Mouse (Mus musculus) right cerebral cortex, postnatal 36 days (tissue): Measurements from ENCODE around the gene Gar1.

Experiments used
- DNase-seq, 2 experiments: peaks; one replicate each; pipeline ENCODE4 v3.0.0; 2022; ENCODE audit warnings: low spot score in 2 of 2, mixed read lengths in 1 of 2

Gene Gar1

DNA sequence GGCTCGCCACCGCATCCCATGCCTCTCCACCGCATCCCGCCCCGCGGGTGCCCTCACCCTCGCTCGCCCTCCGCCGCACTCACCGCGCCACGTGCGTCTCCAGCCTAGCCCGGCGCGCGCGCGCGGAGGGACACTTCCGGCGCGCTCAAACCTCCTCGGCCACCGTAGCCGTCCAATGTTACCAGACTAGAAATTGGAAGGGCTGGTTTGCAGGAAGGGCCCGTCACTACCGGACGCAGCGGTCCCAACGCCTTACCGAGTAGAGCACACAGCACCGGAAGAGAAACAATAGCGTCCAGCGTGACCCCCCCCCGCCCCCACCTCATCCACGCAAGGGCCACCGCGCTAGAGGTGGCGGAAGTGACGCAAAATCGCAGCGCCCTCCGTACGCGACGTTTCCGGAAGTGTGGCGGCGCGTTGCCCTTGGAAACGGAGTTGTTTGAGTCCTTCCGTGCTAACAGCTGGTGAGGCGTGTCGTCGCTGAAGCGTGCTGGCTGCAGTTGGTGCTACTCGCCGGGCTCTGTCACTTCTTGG lies at the start of gene Gar1:
TSS of gene Gar1 (minus strand) at position 362 of the 534 bp plus-strand sequence.
- DNase-seq, result peak; percentile 95

DNA sequence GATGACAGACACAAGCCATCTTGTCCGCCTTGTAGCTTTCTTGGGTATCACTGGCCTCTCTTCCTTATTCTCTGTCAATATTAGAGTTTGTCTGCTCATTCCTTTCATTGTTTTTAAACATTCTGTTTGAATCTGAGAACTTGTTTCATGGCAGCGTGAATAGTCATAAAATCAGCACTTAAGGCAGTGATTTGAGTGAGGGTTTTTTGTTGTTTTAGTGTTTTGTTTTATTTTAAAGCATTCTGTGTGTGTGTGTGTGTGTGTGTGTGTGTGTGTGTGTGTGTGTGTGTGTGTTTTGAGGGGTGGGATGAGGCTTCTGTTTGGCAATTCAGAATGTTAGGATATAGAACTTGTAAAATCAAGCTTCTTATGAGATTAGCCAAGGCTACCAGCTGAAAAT lies 48.7 kb upstream of the Gar1 start:
- DNase-seq, result no peak

DNA sequence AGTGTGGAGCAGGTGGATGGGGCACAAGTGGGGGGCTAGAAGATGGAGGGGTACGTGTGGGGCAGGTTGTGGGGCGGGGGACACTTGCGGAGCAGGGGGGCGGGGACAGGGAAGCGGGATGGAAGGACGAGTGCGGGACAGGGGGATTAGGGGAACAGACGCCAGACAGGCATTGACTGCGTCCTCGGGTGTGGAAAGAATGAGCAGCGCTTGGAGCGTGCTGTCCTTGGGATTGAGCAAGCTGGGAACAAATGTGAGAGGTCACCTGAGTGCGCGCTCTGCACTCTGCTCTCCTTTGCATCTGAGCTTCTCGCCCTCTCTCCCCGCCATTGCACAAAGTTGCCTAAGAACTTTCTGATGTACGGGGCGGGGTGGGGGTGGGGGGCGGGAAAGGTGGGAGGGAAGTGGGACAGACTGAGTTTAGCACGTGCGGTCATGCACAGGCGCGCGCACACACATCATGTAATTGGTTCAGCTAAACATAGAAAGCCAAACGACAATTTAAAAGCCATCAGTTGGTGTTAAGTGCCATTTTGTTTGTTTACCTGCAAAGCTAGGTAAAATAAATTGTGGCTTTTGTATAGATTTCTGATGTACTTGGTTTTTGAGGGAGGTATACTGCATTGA lies 48.0 kb upstream of the Gar1 start:
- DNase-seq, result no peak

- DNase-seq, result peak; percentile 89
Measured at GRCm38 (mm10) chr3:129878405-129879021, 47.3 kb upstream of the Gar1 start, which contains the start of gene Pla2g12a. Pla2g12a (plus strand) TSS chr3:129878606.

DNA sequence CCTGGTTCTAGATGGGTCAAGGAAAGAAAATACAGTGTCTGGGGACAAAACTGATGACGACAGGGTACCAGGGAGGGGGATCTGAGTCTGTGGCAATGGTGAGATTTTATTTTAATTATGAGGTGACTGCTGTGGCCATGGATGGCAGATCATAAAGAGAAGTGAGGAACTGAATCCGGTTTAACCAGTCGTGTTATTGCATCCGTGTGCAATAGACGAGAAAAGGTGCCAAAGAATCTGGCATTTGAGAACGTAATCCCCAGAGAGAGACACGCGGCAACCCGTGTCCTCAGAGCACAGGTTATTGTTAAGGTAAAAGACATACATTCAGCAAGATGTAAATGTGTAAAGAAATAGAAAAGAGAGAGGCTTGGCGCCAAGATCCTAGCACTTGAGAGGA lies 46.1 kb upstream of the Gar1 start:
- no peak for DNase-seq

GRCm38 (mm10) chr3:129863698-129864097 lies 32.5 kb upstream of the Gar1 start:
- no peak for DNase-seq

DNA sequence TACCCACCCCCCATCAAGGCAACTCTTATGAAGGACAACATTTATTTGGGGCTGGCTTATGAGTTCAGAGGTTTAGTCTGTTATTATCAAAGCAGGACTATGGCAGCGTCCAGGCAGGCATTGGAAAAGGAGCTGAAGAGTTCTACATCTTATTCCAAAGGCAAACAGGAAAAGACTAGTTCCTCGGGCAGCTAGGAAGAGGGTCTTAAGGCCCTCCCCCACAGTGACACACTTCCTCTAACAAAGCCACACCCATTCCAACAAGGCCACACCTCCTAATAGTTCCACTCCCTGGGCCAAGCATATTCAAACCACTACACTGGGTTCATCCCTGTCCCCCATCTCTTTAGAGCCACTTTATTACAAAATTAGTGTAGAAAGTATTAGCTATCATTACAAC lies 31.4 kb upstream of the Gar1 start:
- no peak for DNase-seq

GRCm38 (mm10) chr3:129846846-129847245 lies 15.7 kb upstream of the Gar1 start:
- no peak for DNase-seq

- DNase-seq, result no peak
Measured at GRCm38 (mm10) chr3:129845868-129846267, 14.7 kb upstream of the Gar1 start.

GRCm38 (mm10) chr3:129838017-129838416 lies 6.8 kb upstream of the Gar1 start:
- DNase-seq, result no peak

- no peak for DNase-seq
Measured at GRCm38 (mm10) chr3:129836965-129837364, 5.8 kb upstream of the Gar1 start.

GRCm38 (mm10) chr3:129836051-129836697 lies 5.0 kb upstream of the Gar1 start:
- DNase-seq, result no peak

GRCm38 (mm10) chr3:129835388-129835934 lies 4.3 kb upstream of the Gar1 start, which contains the start of gene Cfi:
Cfi (plus strand) TSS chr3:129835884.
- no peak for DNase-seq

DNA sequence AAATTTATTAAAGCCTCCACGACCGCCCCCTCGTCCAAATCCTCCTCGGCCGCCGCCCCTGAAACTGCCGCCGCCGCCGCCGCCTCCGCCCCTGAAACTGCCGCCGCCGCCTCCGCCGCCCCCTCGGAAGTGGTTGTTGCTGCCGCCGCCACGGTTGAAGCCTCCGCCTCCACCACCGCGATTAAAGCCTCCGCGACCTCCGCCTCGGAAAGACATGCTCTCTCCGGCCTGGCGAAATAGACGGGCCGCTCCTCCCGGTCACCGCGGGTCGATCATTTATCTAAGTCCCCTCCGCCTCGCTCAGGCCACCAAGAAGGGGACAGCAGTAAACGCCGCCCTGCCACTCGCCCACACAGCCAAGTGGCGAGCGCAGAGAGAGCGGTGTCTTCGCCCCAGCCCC lies 570 bp downstream of the Gar1 start:
- DNase-seq, result no peak

GRCm38 (mm10) chr3:129827691-129828090 lies 3.5 kb downstream of the Gar1 start:
- DNase-seq, result no peak

DNA sequence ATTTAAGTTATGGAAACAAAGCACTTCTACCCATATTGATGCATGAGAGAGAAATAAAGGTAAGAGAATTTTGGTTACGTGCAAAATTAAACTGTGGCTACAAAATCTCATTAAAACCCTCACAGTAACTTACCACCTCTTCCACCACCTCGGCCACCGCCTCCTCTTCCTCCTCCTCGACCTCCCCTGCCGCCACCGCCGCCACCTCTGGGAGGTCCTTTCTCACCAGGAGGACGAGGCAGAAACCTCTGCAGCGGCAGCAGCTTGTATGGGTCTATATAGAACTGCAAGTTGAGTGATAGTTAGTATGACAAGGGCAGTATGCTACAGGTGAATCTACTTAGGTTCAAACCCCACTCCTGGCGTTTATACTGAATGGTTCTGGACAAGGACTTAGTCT lies 4.5 kb downstream of the Gar1 start:
- no peak for DNase-seq

DNA sequence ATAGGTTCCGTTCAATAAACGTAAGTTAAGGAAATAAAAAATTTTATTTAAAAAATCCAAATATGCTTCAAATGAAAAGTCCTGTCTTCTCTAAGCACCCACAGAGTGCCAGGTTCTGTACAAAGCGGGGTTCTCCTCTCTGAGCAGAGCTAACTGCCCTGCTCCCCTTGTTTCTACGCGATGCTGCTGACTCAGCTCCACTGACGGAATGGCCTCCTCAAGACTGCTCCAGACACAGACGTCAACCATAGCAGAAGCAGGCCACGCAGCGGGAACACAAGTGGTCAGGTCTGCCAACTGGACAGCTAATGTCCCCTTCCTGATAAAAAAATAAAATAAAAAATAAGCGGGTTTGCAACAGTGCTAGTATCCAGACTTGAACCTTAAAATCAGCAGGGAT lies 6.3 kb downstream of the Gar1 start:
- no peak for DNase-seq

DNA sequence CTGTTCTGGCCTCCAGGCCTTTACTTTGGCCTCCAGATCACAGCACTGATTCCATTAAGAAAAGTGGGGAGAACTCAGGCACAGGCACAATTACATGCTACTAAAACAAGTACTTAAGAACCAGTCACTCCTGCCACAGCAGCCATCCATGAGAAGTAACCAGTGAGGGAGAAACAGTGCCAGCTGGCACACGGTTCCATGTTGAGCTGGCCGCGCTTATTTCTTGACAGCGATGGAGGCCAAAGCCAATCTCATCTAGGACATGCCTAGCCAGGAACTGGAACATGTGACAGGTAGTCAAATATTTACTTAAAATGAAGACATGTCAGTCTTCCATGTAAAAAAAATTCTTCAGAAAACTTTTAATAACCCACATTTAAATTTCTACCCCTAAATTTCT lies 7.0 kb downstream of the Gar1 start:
- DNase-seq, result no peak

GRCm38 (mm10) chr3:129823293-129823692 lies 7.9 kb downstream of the Gar1 start:
- no peak for DNase-seq

GRCm38 (mm10) chr3:129822206-129822775 lies 8.9 kb downstream of the Gar1 start, which contains the start of gene Rrh:
Rrh (minus strand) TSS chr3:129822587.
- DNase-seq, result no peak

DNA sequence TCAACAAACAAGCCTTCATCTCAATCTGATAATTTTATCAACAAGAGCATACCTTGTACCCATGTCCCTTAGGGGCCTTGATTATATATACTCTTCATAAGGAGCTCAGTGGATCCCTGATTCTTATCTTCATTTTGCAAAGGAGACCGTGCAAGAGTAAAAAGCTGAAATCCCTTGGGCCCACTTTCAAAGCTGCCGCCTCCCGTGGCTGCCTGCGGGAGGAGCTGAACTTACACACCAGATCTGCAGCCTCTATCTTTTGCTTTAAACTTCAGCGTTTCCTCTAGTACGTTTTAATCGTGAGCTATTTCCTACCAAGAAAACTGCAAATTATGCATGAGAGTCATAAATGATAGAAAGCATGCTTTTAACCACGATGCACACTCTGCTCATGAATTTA lies 9.5 kb downstream of the Gar1 start:
- no peak for DNase-seq

DNA sequence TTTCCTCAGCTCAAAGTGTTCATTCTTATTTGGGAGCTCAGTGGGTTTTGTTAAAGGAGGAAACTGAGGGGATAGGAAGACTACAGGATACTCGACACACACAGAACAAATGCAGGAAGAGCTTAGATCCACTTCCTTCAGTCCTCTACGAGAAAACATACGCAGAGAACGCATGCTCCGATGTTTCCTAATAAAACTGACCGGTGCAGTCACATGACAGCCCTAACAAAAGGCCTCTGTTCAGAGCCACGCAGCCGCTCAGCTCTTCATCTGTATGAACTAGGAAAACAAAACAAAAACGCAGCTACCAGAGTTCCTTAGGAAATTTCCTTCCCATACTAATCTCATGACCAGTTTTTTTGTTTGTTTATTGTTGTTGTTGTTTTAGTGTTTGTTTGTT lies 10.3 kb downstream of the Gar1 start:
- no peak for DNase-seq
